ENCODE assay signal across 23 mouse cellular contexts in the genomic region with DNA sequence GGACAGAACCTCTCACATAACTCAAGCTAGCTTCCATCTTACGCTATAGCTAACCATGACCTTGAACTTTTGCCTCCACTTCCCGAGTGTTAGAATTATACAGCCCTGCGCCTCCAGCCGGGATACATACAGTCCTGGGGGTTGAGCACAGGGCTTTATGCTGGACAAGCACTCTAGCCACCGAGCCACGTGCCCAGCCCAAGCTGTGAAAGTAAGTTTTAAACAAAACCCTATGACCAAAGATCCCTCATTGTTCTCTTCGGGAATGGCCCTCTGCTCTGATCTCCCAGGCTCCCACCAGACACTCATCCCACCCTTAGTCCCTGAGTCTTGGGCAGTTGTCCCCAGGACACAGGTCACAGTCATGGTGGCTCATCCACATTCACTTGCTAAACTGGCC.
DNase-seq lines count a peak whose midpoint lies in the region; ATAC-seq and TF ChIP-seq lines count a peak whose summit lies in the region.
"Had no signal": no experiment of that assay in that cellular context is flagged by ENCODE, and none has a peak within 500 bp of the region (broad histone marks: within the 10 kb centered on the region; RNA-seq: fewer than 3 reads in every experiment).

No protein-coding gene starts in this region.

- H3K4me1 ChIP-seq in forebrain, embryonic 10.5 days, result peaks cover 6% of the 10 kb centered on the region
- no peaks in the 10 kb centered on the region for H3K4me1 ChIP-seq in forebrain, embryonic 16.5 days (replicated peaks; ENCODE audit: control insufficient read depth, insufficient read depth, low read length)
- peaks cover 5% of the 10 kb centered on the region for H3K4me1 ChIP-seq in midbrain, embryonic 10.5 days
- no peaks in the 10 kb centered on the region for H3K4me1 ChIP-seq in midbrain, postnatal 0 days (ENCODE audit: insufficient read depth, low read length)
- H3K4me1 ChIP-seq: embryonic facial prominence, embryonic 15.5 days; forebrain, embryonic 13.5 days; forebrain, embryonic 15.5 days had no signal

- H3K9ac ChIP-seq in forebrain, embryonic 16.5 days (replicated peaks; ENCODE audit: low read depth, low read length), result no peak overlapping the region
- H3K9ac ChIP-seq in midbrain, postnatal 0 days (replicated peaks; ENCODE audit: low read length, poor library complexity, severe bottlenecking), result no peak overlapping the region
- H3K9ac ChIP-seq: embryonic facial prominence, embryonic 13.5 days; embryonic facial prominence, embryonic 15.5 days; forebrain, embryonic 13.5 days; forebrain, embryonic 15.5 days had no signal

- H3K36me3 ChIP-seq in forebrain, embryonic 10.5 days (replicated peaks), result no peaks in the 10 kb centered on the region
- H3K36me3 ChIP-seq in forebrain, embryonic 16.5 days (ENCODE audit: control insufficient read depth, insufficient read depth), result no peaks in the 10 kb centered on the region
- H3K36me3 ChIP-seq in midbrain, embryonic 10.5 days, result no peaks in the 10 kb centered on the region
- H3K36me3 ChIP-seq in midbrain, postnatal 0 days (ENCODE audit: insufficient read depth, low read length), result no peaks in the 10 kb centered on the region
- H3K36me3 ChIP-seq: embryonic facial prominence, embryonic 13.5 days; embryonic facial prominence, embryonic 15.5 days; forebrain, embryonic 15.5 days had no signal

- no peak overlapping the region for H3K4me2 ChIP-seq in forebrain, embryonic 16.5 days (ENCODE audit: low read length)
- no peak overlapping the region for H3K4me2 ChIP-seq in midbrain, postnatal 0 days (ENCODE audit: low read depth, low read length, poor library complexity, severe bottlenecking)
- H3K4me2 ChIP-seq: embryonic facial prominence, embryonic 13.5 days; embryonic facial prominence, embryonic 15.5 days; forebrain, embryonic 13.5 days; forebrain, embryonic 15.5 days had no signal

- peaks cover 10% of the 10 kb centered on the region; the same call in 1 of the 2 replicates for H3K27me3 ChIP-seq in forebrain, embryonic 10.5 days (ENCODE audit: poor library complexity, severe bottlenecking)
- no peaks in the 10 kb centered on the region for H3K27me3 ChIP-seq in forebrain, embryonic 16.5 days (replicated peaks; ENCODE audit: control insufficient read depth, insufficient read depth, low read length)
- H3K27me3 ChIP-seq in midbrain, embryonic 10.5 days (ENCODE audit: low read depth, poor library complexity, severe bottlenecking), result peaks cover 6% of the 10 kb centered on the region; the same call in 1 of the 2 replicates
- no peaks in the 10 kb centered on the region for H3K27me3 ChIP-seq in midbrain, postnatal 0 days (ENCODE audit: insufficient read depth, low read length)
- H3K27me3 ChIP-seq: CH12.LX; embryonic facial prominence, embryonic 15.5 days; forebrain, embryonic 13.5 days; forebrain, embryonic 15.5 days had no signal

- H3K27ac ChIP-seq in forebrain, embryonic 10.5 days, result peak overlapping the region; percentile 5; the same call in 1 of the 2 replicates
- no peak overlapping the region for H3K27ac ChIP-seq in forebrain, embryonic 16.5 days (ENCODE audit: low read length)
- H3K27ac ChIP-seq in midbrain, embryonic 10.5 days (replicated peaks), result 0 out of 2 replicates have a peak overlapping the region, but pooled peaks have one; percentile 23
- no peak overlapping the region for H3K27ac ChIP-seq in midbrain, postnatal 0 days (ENCODE audit: low read depth, low read length)
- H3K27ac ChIP-seq: embryonic facial prominence, embryonic 13.5 days; embryonic facial prominence, embryonic 15.5 days; forebrain, embryonic 13.5 days; forebrain, embryonic 15.5 days had no signal

- no peak for TF ChIP-seq CTCF in midbrain, postnatal 0 days (IDR thresholded peaks at IDR 0.05)

- WGBS in forebrain, embryonic 10.5 days, result 65% methylated on average over 7 of the region's 7 CpGs
- 66% methylated on average over 7 of the region's 7 CpGs for WGBS in forebrain, embryonic 16.5 days
- WGBS in midbrain, embryonic 10.5 days, result 63% methylated on average over 7 of the region's 7 CpGs
- WGBS in midbrain, postnatal 0 days, result 59% methylated on average over 7 of the region's 7 CpGs

- no peak for DNase-seq in forebrain, embryonic 10.5 days (ENCODE audit: extremely low spot score, low spot score)
- no peak for DNase-seq in midbrain, embryonic 10.5 days (ENCODE audit: low spot score)
- DNase-seq in midbrain, postnatal 0 days (ENCODE audit: low spot score), result no peak
- DNase-seq in ES-CJ7 (ENCODE audit: low read depth, low spot score), result peak; percentile 16
- DNase-seq in ZHBTc4 (ENCODE audit: low read depth, low spot score), result peak; percentile 6
- DNase-seq in layer of hippocampus, postnatal 25 days (ENCODE audit: extremely low spot score in 1 of 2, low spot score in 1 of 2), result no peak
- DNase-seq in embryo, embryonic 9.5 days (ENCODE audit: extremely low spot score), result no peak
- DNase-seq: adrenal gland, adult 2 months; adrenal gland, postnatal 10 days; adrenal gland, postnatal 36 days; B cell, adult 2 months; cerebellum, adult 11-12 months; cerebellum, adult 2 months; cerebellum, adult 9-10 months; cerebellum, postnatal 10 days; cerebellum, postnatal 25 days had no signal

- no peaks in the 10 kb centered on the region for H3K9me3 ChIP-seq in forebrain, embryonic 10.5 days
- H3K9me3 ChIP-seq in forebrain, embryonic 16.5 days (ENCODE audit: control insufficient read depth, low read length), result no peaks in the 10 kb centered on the region
- no peaks in the 10 kb centered on the region for H3K9me3 ChIP-seq in midbrain, embryonic 10.5 days (replicated peaks)
- no peaks in the 10 kb centered on the region for H3K9me3 ChIP-seq in midbrain, postnatal 0 days (ENCODE audit: low read length)
- H3K9me3 ChIP-seq: embryonic facial prominence, embryonic 13.5 days; embryonic facial prominence, embryonic 15.5 days; forebrain, embryonic 13.5 days; forebrain, embryonic 15.5 days had no signal

- no peak for ATAC-seq in forebrain, embryonic 16.5 days
- ATAC-seq in midbrain, postnatal 0 days (ENCODE audit: low FRiP score), result no peak
- ATAC-seq: forebrain, embryonic 13.5 days; forebrain, embryonic 15.5 days had no signal

- H3K4me3 ChIP-seq in forebrain, embryonic 10.5 days, result no peak overlapping the region
- no peak overlapping the region for H3K4me3 ChIP-seq in forebrain, embryonic 16.5 days (replicated peaks; ENCODE audit: low read length)
- no peak overlapping the region for H3K4me3 ChIP-seq in midbrain, embryonic 10.5 days
- H3K4me3 ChIP-seq in midbrain, postnatal 0 days (ENCODE audit: low read depth, low read length), result no peak overlapping the region
- H3K4me3 ChIP-seq: embryonic facial prominence, embryonic 13.5 days; embryonic facial prominence, embryonic 15.5 days; erythroblast, embryonic 14.5 days; forebrain, embryonic 13.5 days; forebrain, embryonic 15.5 days had no signal

Comparison
In these comparisons a context has a peak if more than half of its experiments do, and no peak if none do; other contexts are left out.
1. H3K27ac ChIP-seq: peak in forebrain, embryonic 10.5 days (single experiment) and midbrain, embryonic 10.5 days (single experiment); none in forebrain, embryonic 16.5 days (single experiment) and midbrain, postnatal 0 days (single experiment).
2. DNase-seq: peak in ES-CJ7 (single experiment) and ZHBTc4 (single experiment); none in forebrain, embryonic 10.5 days (single experiment), midbrain, embryonic 10.5 days (single experiment), midbrain, postnatal 0 days (single experiment), layer of hippocampus, postnatal 25 days (0 of 2) and embryo, embryonic 9.5 days (single experiment).